Mouse (Mus musculus): ENCODE measurements at regions not wholly inside any gene's neighbourhood (a gene's known extent, or its start where the extent isn't known, plus 50 kb on each side); places are given as distances from the start of the nearest gene placed in this dataset.

DNA sequence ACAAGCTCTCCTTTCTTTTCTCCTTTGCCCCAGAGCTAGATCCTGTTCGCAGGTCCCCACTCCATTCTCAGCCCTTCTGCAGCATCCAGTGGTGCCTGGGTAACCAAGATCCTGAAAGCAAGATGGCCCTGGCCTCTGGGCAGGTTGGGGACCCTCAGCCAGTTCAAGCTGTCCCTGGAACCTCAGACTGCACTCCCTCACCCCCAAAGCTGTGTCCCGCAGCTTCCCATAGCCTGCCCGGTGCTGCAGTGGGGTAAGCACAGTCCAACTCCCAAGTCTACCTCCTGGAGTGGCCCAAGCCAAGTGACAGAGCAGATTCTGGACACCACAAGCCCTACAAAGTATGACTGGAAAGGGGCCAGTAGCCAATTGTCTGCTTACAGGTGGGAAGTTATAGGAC lies 195.4 kb upstream of the G6pd2 start:
- no peak for DNase-seq

DNA sequence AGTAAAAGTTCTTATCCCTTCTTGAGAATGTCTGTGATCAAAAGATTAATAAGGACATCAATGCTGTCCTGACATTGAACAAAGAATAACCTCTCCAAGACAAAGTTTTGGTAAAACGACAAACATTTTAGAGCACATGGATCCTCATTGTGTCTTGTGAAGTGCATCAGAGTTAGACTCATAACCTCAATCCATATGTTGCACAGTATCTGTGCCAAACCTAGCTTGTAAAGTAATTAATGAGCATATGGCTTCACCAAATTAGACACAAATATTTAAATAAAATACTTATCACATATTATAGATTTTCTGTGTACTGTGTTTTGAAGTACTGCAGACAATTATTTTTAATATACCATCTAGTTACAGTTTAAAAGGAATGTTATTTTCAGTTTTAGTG lies 178.2 kb upstream of the G6pd2 start:
- DNase-seq = no peak

DNA sequence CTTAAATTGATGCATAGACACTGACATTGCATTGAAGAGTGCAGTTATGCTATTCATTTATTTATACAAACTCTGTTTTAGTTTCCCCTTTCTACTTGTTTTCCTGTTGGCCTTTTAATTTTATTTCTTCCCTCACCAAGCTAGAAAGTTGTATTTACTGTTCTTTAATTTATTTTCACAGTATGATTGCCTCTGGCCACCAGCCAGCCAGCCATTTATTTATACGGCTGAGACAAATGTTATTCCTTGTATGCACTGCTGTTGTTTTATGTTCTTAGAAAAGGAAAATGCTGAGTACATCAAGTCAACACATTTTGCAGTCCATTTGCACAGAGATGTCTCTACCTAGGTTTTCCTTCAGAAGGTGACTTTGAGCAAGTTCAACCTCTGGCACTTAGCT lies 161.9 kb upstream of the G6pd2 start:
- DNase-seq = peak; percentile 4
